Mouse (Mus musculus): ENCODE results near the gene Crebrf.

The Crebrf gene

GRCm38 (mm10) chr17:26705463-26706359 is 9.7 kb upstream of the Crebrf start:
- DNase-seq (ENCODE audit: low spot score): no peak

DNA sequence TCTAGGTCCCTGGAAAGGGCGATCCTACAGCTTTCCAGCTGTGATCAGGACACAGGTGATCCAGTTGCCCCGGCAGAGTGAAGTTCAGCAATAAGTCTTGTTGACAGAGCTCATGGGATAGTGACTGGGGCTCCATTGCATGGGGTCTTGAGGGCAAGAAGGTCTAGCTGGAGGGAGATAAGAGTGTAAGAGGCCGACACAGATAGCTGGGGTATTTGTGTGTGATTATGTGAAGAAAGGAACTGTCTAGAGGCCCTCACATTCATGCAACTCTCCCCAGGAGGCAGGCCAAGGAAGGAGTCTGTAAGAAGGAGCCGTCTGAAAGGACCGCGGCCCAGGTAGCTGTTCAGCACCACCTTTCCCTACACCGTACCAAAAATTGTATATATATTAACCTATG is 8.4 kb upstream of the Crebrf start:
- DNase-seq (ENCODE audit: low spot score): no peak

DNA sequence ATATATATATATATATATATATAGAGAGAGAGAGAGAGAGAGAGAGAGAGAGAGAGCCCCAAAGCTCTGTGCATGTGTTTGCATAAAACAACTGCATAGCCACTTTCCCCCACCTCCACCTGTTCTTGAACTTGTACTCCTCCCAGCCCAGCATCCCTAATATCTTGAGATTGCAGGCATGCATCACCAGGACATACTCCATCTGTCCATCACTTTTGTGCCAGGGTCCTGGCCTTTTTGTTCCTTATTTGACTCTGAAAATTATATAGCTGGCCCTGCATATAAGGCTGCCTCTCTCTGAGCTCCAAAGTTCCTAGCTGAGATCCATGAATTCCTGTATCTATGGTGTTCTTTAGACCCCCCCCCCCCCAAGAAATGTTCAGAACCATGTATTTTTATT is 7.0 kb upstream of the Crebrf start:
- no peak for DNase-seq (ENCODE audit: low spot score)

DNA sequence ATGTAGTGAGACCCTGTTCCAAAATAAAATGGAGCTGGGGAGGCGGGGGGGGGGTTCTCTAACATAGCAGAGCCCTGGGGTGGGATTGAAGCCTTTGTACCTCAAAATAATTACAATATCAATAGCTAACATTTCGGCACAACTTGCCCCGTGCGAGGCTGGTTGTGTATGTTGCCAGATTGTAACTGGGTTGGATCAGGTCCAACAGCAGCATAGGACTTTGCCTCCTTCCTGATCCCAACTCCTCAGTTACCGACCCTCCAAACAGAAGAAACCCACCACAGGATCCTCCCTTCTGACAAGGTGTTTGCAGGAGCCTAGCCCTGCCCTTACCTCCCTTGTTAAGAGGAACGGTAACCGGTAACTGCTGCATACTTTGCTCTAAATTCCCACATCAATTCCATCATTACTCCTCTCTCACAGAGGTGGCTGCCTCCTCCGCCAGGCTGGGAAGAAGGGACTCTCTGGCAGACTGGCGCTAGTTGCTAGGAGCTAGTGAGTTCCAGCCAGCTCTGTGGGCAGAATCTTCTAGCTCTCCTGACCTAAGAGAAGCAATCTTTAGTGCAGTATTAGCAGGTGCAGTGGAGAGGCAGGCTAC is 6.4 kb upstream of the Crebrf start:
- no peak for DNase-seq (ENCODE audit: low spot score)

DNA sequence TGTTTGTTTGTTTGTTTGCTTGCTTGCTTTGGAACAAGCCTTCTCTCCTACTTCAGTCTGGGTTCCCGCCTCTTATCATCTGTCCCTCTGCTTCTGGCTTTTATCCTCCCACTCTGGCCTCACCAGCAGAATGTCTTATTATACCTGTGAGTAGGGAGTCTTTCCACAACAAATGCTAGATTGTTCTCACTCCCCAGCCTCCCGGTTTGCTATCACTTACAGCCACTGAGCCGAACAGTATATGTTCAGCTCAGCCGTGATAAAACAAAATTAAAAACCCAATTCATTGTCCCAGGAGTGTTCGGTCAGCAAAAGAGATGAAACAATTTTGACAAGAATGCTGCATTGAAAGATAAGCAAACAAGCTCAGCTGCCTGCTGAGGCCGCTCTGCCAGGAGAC is 5.4 kb upstream of the Crebrf start:
- DNase-seq (ENCODE audit: low spot score): no peak

DNA sequence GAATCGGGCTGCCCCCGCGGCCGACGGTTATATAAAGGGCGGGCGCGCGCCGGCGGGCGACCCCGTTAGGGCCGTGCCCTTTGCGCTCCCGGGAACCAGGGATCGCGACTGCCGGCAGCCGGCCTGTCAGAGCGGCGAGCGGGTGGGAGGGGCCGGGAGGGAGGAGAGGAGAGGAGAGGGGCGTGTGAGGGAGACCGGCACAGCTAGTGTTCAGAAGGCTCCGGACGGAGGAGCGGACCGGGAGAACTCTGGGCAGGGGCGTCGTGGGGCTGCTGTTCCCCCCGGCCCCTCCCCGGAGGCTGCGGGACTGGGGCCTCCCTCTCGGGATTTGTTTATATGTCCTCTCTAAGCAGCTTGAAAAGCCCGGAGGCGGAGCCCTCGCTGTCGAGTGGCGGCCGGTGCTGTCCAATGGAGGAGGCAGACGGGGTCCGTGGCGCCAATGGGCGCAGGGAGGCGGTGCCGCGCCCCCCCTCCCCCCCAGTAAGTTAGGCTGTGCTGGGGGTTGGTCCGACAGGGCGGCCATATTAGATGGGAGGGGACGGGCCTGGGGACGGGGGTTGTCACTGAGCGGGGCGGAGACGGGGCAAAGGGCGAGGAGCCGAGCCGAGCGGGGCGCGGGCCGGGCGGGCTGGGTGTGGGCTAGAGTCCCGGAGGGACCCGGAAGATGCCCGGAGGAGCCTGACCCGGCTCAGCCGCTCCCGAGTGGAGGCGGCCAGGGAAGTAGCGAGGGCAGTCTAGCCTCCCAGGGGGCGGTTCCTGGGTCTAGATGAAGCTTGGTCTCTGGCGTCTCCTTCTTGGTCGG is 667 bp downstream of the Crebrf start:
- DNase-seq (ENCODE audit: low spot score): peak; percentile 97

DNA sequence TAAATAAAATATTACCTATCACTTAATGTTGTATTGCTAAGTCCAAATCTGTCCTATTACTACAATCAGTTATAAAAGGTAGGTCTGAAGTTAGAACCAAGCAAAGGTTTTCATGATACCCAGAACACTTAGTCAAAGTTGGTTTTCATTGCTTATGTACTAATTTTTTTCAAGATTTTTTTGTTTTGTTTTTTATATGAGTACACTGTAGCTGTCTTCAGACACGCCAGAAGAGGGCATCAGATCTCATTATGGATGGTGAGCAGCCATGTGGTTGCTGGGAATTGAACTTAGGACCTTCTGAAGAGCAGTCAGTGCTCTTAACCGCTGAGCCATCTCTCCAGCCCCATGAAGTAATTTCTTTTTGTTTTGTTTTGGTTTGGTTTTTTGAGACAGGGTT is 2.4 kb downstream of the Crebrf start:
- no peak for DNase-seq (ENCODE audit: low spot score)

DNA sequence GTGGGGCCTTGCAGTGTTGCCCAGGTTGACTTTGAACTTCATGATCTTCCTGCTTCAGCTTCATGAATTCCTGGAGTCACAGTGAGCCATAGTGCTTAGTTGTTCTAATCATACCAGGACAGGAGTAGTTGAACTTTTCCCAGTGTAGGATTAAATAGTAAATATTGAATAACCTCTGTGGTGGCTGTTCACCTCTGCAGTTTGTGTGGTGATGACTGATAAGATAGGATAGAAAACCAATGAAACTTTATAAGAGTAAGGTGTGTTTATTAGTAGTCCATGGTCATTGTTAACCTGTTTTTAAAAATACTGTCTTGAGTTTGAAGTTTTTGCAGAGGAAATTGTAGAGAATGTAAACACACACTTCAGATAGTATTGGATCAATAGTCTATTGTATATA is 4.0 kb downstream of the Crebrf start:
- DNase-seq (ENCODE audit: low spot score): no peak

- DNase-seq (ENCODE audit: low spot score): no peak
Measured at GRCm38 (mm10) chr17:26721802-26722201, 6.4 kb downstream of the Crebrf start.

DNA sequence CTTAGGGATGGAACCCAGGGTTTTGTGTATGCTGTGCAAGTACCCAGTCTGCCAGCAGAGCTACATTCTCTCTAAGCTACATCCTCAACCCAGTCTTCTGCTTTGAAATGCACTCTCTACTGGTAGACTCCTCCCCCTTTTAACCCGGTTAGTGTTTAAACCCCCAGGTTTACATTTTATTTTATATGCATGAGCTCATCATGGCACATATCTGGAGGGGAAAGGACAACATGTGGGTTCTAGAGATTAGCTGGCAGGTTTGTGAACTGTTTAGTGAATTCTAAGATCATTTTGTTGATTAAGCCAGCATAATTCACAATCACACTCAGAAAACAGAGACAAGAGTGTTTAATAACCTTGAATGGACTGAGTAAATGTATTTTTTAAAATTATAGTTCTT is 9.3 kb downstream of the Crebrf start:
- DNase-seq (ENCODE audit: low spot score): no peak

- DNase-seq (ENCODE audit: low spot score): no peak
Measured at GRCm38 (mm10) chr17:26726674-26727073, 11.2 kb downstream of the Crebrf start.

- no peak for DNase-seq (ENCODE audit: low spot score)
Measured at GRCm38 (mm10) chr17:26727110-26727755, 11.8 kb downstream of the Crebrf start.

- DNase-seq (ENCODE audit: low spot score): no peak
Measured at GRCm38 (mm10) chr17:26742581-26742980, 27.1 kb downstream of the Crebrf start.

DNA sequence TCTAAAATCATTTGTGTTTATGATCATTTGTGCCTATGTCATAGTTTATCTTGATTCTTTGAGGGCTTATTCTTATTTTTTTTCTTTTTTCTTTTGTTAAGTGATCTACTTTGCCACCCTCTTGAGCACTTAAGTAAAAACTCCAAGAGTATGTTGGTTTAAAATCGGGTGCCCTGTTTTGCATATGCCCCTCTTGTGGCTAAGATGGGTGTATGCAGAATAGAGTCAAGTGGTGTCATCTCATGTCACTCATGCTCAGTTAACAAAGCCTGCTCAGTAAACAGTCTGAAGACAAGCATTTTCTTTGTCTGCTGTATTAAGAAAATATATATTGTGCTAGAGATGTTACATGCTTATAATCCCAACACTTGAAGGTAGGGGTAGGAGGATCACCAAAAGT is 27.8 kb downstream of the Crebrf start:
- DNase-seq (ENCODE audit: low spot score): no peak

GRCm38 (mm10) chr17:26749975-26750374 is 34.5 kb downstream of the Crebrf start:
- DNase-seq (ENCODE audit: low spot score): no peak

- DNase-seq (ENCODE audit: low spot score): no peak
Measured at GRCm38 (mm10) chr17:26752297-26752696, 36.8 kb downstream of the Crebrf start.

DNA sequence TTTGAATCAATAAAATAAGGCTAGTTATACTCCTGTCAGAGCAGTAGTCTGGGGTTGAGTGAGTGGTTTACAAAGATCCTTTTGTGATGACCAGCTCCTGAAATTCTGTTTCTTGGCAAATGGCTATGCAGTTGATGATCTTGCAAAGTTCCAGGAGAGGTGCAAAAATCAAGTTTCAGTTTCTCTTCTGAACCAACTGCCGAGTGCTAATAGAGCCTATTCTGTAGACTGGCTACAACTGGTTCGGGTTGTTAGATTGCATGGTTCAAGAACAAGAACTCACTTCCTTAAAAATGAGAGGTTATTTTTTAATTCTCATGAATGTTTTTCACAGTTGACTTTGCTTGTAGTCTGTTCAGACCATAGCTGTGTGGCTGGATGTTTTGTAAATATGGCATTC is 38.0 kb downstream of the Crebrf start:
- DNase-seq (ENCODE audit: low spot score): no peak

GRCm38 (mm10) chr17:26767100-26767753 is 51.8 kb downstream of the Crebrf start:
- DNase-seq (ENCODE audit: low spot score): no peak

DNA sequence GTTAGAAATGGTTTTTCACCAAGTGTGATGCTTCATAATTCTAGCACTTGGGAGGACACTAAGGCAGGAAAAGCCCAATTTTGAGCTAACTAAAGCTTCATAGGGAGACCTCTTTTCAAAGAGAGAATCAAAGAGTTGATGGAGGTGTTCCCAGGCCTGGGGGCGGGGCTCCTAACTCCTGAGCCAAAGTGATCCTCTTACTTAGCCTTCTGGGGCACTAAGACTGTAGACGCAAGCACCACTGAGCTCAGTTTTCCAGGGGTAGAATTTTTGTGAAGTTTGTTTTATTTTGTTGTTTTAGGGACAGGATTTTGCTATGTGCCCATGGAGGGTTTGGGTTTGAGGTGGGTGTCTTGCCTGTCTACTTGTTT is 52.3 kb downstream of the Crebrf start:
- no peak for DNase-seq (ENCODE audit: low spot score)

GRCm38 (mm10) chr17:26776211-26776610 is 60.8 kb downstream of the Crebrf start:
- DNase-seq (ENCODE audit: low spot score): peak; percentile 21

DNA sequence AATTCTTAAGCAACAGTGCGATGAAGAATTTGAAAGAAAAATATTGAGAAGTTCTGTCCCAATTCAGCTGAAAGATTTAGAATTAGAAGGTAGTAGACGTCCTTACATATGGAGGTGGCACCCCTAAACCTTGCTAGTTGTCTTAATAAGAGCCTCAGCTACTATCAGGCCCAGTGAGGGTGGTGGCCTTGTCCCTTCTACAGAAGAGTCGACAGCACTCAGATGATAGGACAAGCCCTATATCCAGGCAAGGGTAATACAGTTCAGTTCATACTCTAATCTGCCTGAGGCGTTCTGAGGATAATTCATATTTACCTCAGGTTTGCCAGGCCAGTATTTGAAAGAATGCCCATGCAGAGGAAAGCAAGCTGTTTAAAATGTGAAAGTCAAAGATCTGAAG is 62.6 kb downstream of the Crebrf start:
- no peak for DNase-seq (ENCODE audit: low spot score)

All from embryo, embryonic 10.5 days (tissue).